Mouse (Mus musculus) midbrain, embryonic 11.5 days (tissue): ENCODE measurements at regions not wholly inside any gene's neighbourhood (a gene's known extent, or its start where the extent isn't known, plus 50 kb on each side); places are given as distances from the start of the nearest gene placed in this dataset.

Experiments used
- ATAC-seq: fragments of 200-750 bp; cut with Nextera tagmentation; 2 replicates; pipeline ENCODE4 v1.8.0; 2017; ENCODE audit warnings: moderate TSS enrichment, moderate library complexity; ENCODE audit not compliant: low FRiP score
- DNase-seq: peaks from one replicate; pipeline ENCODE4 v3.0.0; 2015; ENCODE audit warnings: low spot score; ENCODE audit errors: missing footprints
- H3K27ac ChIP-seq: fragments of 300-500 bp; sonication (generic); 2 replicates; pipeline ENCODE4 v1.5.1; 2014; ENCODE audit warnings: low read depth, low read length
- H3K27me3 ChIP-seq: fragments of 300-500 bp; sonication (generic); 2 replicates; pipeline ENCODE4 v1.6.1; 2014; ENCODE audit warnings: mild to moderate bottlenecking, low read length, moderate library complexity, mixed read lengths; ENCODE audit not compliant: control insufficient read depth, insufficient read depth
- H3K36me3 ChIP-seq: fragments of 300-500 bp; sonication (generic); 2 replicates; pipeline ENCODE4 v1.6.1; 2014; ENCODE audit warnings: mild to moderate bottlenecking, low read length, moderate library complexity, mixed read lengths; ENCODE audit not compliant: control insufficient read depth, insufficient read depth
- H3K4me1 ChIP-seq: fragments of 300-500 bp; sonication (generic); 2 replicates; pipeline ENCODE4 v1.6.1; 2014; ENCODE audit warnings: low read length; ENCODE audit not compliant: control insufficient read depth, insufficient read depth
- H3K4me2 ChIP-seq: fragments of 300-500 bp; sonication (generic); 2 replicates; pipeline ENCODE4 v1.6.1; 2014; ENCODE audit warnings: mild to moderate bottlenecking, moderate library complexity
- H3K4me3 ChIP-seq: fragments of 300-500 bp; sonication (generic); 2 replicates; pipeline ENCODE4 v1.5.1; 2014; ENCODE audit warnings: low read depth, low read length
- H3K9ac ChIP-seq: fragments of 300-500 bp; sonication (generic); 2 replicates; pipeline ENCODE4 v1.6.1; 2014; ENCODE audit warnings: low read length
- H3K9me3 ChIP-seq: fragments of 300-500 bp; sonication (generic); 2 replicates; pipeline ENCODE4 v1.6.1; 2016; ENCODE audit warnings: low read length; ENCODE audit not compliant: control insufficient read depth
- WGBS: fragments of 180-500 bp; shearing (Covaris S2); extraction: QIAGEN DNeasy Blood & Tissue Kit; methylation state at CpG from one replicate; pipeline ENCODE4 v1.1.7; 2014; 5-methylcytosine and 5-hydroxymethylcytosine counted together

DNA sequence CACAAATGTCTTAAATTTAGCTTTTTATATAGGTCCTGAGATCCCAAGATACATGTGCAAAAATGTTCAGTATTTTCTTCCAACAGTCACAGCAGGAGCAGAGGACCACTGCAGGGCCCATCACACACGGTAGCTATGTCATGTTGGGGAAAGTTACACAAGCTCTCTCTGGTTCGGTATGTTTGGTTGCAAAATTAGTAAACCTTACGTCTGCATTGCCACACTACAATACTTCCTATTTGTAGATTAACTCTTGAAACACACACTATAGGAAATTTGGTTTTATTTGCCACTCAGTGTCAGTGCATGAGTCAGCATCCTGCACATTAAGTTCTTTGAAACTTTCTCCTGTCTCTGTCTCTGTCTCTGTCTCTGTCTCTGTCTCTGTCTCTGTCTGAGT lies 82.0 kb downstream of the Cth start:
- WGBS, result 87% methylated on average over 3 of the region's 3 CpGs
- no peak for ATAC-seq

DNA sequence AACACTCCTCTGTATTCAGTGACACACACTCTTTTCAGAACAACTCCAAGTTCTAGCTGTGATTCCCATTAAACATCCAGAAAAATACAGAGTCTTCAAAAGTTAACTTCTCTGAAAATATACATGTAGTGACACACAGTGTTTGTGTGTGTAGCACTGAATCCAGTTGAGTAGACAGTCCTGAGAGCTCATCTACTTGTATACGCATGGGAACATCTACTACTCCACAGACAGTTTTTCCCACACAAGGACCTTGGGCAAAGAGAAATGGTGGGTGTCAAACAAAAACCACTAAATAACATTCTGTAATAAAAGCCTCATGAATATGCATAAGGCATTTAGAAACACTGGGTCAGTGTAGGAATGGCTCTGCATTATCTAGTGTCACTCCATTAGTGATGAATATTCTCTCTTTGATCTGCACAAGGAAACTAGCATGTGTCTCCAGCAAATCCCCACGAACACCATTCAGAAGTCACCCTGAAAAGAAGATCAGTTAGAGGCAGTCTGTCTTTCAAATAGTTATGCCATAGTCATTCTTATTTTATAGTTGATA lies 83.6 kb downstream of the Cth start:
- DNase-seq (no peak), ATAC-seq (peak; percentile 80)
- no peaks in the 10 kb centered on the region for H3K9me3 ChIP-seq
- no peaks in the 10 kb centered on the region for H3K27me3 ChIP-seq
- no peak overlapping the region for H3K4me3 ChIP-seq
- no peak overlapping the region for H3K27ac ChIP-seq
- H3K36me3 ChIP-seq, result no peaks in the 10 kb centered on the region
- H3K4me1 ChIP-seq, result no peaks in the 10 kb centered on the region
- no peak overlapping the region for H3K9ac ChIP-seq
- WGBS, result 57% methylated on average over 2 of the region's 2 CpGs
- H3K4me2 ChIP-seq, result no peak overlapping the region

More for the DNA sequence above, 82.0 kb downstream of the Cth start:
- Histone ChIP-seq H3K9ac (no peak overlapping the region), H3K4me3 (no peak overlapping the region), H3K36me3 (no peaks in the 10 kb centered on the region), H3K27ac (no peak overlapping the region), H3K27me3 (no peaks in the 10 kb centered on the region), H3K4me1 (no peaks in the 10 kb centered on the region), H3K9me3 (no peaks in the 10 kb centered on the region), H3K4me2 (no peak overlapping the region)
- DNase-seq, result no peak

DNA sequence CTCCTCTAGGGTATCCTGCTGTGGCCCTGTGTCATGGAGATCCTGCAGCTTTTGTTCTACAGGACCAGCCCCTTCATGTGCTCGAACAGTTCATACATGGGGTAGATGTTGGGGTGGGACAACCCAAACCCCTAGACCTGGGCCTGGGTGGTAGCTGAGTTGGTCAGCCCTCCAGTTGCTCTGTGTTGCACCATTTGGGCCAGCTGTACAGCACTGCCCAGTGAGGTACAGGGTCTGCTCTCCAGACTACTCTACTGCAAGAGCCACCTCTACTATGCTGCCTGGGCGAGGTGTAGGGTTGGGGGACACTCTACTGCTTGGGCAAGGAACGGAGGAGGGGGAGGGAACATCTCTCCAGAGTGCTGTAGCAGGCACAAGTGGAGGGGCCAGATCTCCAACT lies 120.6 kb downstream of the Cth start:
- H3K9ac ChIP-seq, result no peak overlapping the region
- 0 out of 2 replicates have a peak, but pooled peaks have one; percentile 40 for ATAC-seq
- H3K36me3 ChIP-seq, result no peaks in the 10 kb centered on the region
- no peak overlapping the region for H3K4me3 ChIP-seq
- no peak for DNase-seq
- no peaks in the 10 kb centered on the region for H3K9me3 ChIP-seq
- no peaks in the 10 kb centered on the region for H3K4me1 ChIP-seq
- H3K27ac ChIP-seq, result no peak overlapping the region
- H3K27me3 ChIP-seq, result no peaks in the 10 kb centered on the region
- no peak overlapping the region for H3K4me2 ChIP-seq
- 64% methylated on average over 3 of the region's 3 CpGs for WGBS

DNA sequence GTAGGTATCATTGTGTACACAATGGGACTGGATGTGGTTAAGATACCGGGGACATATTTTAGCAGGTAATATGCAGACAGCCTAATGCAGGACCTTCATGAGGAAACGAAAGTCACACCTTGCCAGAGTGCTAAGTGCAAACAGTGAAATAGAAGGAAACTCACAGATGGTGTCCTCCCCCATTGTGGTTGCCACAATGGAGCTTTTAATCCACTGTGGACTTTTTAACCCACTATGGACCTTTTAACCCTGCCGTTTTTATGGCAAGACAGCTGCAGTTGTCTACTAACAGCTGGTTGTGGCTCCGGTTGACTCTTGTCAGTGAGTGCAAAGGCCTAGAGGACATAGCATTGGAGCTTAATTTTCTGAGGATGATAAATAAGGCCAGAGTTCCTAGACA lies 121.5 kb downstream of the Cth start:
- ATAC-seq, result no peak
- Histone ChIP-seq H3K9me3 (no peaks in the 10 kb centered on the region), H3K36me3 (no peaks in the 10 kb centered on the region), H3K27ac (no peak overlapping the region), H3K4me3 (no peak overlapping the region), H3K27me3 (no peaks in the 10 kb centered on the region), H3K9ac (no peak overlapping the region), H3K4me2 (no peak overlapping the region), H3K4me1 (no peaks in the 10 kb centered on the region)
- DNase-seq, result no peak
- WGBS, result 70% methylated on average over 4 of the region's 4 CpGs

DNA sequence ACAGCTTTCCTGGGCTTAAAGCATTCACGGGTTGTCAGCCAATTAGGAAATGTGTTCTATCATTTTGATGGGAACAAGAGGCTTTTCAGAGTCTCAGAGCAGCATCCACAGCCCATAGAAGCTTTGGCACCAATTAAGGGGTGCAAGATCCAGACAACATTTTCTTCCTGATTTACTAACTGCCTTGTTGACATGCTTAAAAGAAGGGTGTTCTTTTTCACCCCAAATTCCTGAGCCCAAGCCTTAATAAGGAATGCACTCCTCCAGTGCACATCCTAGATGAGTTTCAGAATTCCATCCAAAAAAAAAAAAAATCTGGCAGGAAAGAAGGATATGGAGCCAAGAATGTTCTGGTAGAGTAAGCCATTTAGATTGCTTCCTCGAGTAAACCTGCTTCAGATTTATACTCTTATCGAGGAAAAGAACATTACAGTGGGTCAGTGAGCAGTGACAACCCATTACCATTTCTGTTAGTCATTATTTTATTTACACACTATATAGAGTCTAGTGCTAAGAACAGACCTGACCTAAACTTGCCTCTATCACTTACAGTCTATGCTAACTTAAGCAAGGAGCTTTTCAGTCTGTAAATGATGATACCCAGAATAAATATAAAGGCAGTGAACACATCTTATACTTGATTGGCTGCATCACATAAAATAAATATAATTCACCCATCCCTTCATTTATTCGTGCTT lies 137.2 kb downstream of the Cth start:
- Histone ChIP-seq H3K36me3 (no peaks in the 10 kb centered on the region), H3K4me1 (no peaks in the 10 kb centered on the region), H3K27me3 (no peaks in the 10 kb centered on the region), H3K27ac (no peak overlapping the region), H3K9me3 (no peaks in the 10 kb centered on the region), H3K9ac (no peak overlapping the region), H3K4me2 (no peak overlapping the region), H3K4me3 (no peak overlapping the region)
- 84% methylated on average over 4 of the region's 4 CpGs for WGBS
- DNase-seq (no peak), ATAC-seq (no peak)

DNA sequence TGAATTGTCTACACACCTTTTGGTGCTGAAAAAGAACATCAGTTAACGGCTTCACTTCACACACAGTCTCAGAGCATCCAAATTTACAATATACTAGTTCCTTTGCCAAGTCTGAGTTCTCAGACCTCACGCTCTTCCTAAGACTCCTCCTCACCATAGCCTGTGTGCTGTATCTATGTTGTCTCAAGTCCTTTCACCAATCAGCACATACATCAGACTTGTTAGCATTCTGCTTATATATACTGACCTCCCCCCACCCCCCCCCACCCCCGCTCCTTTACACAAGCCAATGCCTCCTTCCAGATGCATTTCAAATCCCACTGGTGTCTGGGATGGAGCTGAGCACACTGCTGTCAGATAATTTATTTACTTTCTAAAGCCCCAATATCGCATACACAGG lies 143.8 kb downstream of the Cth start:
- H3K4me2 ChIP-seq, result no peak overlapping the region
- no peaks in the 10 kb centered on the region for H3K27me3 ChIP-seq
- H3K27ac ChIP-seq, result no peak overlapping the region
- H3K9me3 ChIP-seq, result no peaks in the 10 kb centered on the region
- no peak overlapping the region for H3K9ac ChIP-seq
- no peaks in the 10 kb centered on the region for H3K4me1 ChIP-seq
- no peak for ATAC-seq
- H3K36me3 ChIP-seq, result no peaks in the 10 kb centered on the region
- no peak overlapping the region for H3K4me3 ChIP-seq
- 78% methylated on average over 4 of the region's 4 CpGs for WGBS
- DNase-seq, result no peak

DNA sequence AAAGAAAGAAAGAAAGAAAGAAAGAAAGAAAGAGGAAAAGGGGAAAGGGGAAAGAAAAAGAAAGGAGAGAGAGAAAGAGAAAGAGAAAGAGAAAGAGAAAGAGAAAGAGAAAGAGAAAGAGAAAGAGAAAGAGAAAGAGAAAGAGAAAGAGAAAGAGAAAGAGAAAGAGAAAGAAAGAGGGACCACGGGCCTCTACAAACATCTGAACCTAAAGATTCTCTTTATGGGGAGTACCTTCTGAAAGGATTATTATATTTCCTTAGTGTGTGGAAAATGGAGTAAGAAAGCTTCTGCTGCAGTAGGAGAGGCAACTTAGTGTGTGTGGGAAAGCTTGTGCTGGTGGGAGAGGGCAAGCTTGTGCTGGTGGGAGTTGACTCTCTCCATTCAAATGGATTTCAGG lies 147.1 kb downstream of the Cth start:
- Histone ChIP-seq H3K4me1 (no peaks in the 10 kb centered on the region), H3K9ac (no peak overlapping the region), H3K36me3 (no peaks in the 10 kb centered on the region), H3K9me3 (no peaks in the 10 kb centered on the region), H3K4me3 (no peak overlapping the region), H3K27me3 (no peaks in the 10 kb centered on the region), H3K4me2 (no peak overlapping the region), H3K27ac (no peak overlapping the region)
- DNase-seq (no peak), ATAC-seq (no peak)
- 92% methylated on average over 1 of the region's 1 CpGs for WGBS

DNA sequence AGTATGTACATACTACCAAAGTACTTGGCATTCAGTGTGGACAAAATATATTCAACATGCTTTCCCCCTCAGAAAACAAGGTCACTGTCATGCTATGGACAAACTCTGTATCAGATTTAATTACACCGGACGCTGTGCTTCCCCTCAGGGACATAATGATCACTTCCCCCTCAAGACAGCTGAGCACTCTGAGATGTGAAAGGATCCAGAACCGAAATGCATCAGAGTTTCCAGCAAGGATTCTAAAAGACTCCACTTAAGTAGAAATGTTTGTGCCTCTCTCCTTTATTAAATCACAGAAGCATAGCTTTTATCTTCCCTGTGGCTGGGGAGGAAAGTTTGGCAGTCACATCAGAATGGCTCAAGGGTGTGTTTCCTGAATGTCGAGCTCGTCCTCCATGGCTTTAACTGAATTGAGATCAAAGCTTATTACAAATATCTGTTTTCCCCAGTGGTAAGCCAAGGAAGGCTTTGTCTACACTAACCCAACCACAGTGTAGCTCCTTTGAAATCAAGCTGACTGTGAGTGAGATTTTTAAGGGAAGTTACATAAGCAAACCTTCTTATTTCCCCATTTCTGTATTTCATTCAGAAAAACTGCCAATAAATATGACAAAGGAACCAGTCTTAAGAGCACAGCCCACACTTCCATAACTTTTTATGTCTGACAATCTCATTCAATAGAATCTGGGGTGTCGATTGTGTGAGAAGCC lies 161.2 kb downstream of the Cth start:
- H3K4me2 ChIP-seq, result no peak overlapping the region
- H3K36me3 ChIP-seq, result no peaks in the 10 kb centered on the region
- DNase-seq (no peak), ATAC-seq (no peak)
- no peaks in the 10 kb centered on the region for H3K9me3 ChIP-seq
- no peaks in the 10 kb centered on the region for H3K27me3 ChIP-seq
- 62% methylated on average over 6 of the region's 6 CpGs for WGBS
- no peak overlapping the region for H3K4me3 ChIP-seq
- H3K27ac ChIP-seq, result no peak overlapping the region
- H3K9ac ChIP-seq, result no peak overlapping the region
- H3K4me1 ChIP-seq, result no peaks in the 10 kb centered on the region

DNA sequence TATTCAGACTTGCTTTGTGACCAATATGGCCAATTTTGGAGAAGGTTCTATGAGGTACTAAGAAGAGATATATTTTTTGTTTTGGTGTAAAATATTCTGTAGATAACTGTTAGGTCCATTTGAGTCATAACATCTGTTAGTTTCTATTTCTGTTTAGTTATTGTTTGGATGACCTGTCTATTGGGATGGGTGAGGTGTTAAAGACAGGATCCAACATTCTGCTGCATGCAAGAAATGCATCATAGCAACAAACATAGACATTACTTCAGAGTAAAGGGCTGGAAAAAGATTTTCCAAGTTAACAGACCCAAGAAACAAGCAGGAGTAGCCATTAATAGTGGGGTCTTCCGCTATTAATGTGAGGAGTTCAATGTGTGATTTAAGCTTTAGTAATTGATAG lies 165.0 kb downstream of the Cth start:
- WGBS, result 95% methylated on average over 1 of the region's 1 CpGs
- DNase-seq, result no peak
- no peak overlapping the region for H3K4me2 ChIP-seq
- no peaks in the 10 kb centered on the region for H3K9me3 ChIP-seq
- no peak overlapping the region for H3K27ac ChIP-seq
- no peak overlapping the region for H3K9ac ChIP-seq
- no peaks in the 10 kb centered on the region for H3K27me3 ChIP-seq
- ATAC-seq, result no peak
- H3K4me3 ChIP-seq, result no peak overlapping the region
- no peaks in the 10 kb centered on the region for H3K4me1 ChIP-seq
- no peaks in the 10 kb centered on the region for H3K36me3 ChIP-seq
